Mouse (Mus musculus): Measurements from ENCODE around the gene Gnb2.

DNA sequence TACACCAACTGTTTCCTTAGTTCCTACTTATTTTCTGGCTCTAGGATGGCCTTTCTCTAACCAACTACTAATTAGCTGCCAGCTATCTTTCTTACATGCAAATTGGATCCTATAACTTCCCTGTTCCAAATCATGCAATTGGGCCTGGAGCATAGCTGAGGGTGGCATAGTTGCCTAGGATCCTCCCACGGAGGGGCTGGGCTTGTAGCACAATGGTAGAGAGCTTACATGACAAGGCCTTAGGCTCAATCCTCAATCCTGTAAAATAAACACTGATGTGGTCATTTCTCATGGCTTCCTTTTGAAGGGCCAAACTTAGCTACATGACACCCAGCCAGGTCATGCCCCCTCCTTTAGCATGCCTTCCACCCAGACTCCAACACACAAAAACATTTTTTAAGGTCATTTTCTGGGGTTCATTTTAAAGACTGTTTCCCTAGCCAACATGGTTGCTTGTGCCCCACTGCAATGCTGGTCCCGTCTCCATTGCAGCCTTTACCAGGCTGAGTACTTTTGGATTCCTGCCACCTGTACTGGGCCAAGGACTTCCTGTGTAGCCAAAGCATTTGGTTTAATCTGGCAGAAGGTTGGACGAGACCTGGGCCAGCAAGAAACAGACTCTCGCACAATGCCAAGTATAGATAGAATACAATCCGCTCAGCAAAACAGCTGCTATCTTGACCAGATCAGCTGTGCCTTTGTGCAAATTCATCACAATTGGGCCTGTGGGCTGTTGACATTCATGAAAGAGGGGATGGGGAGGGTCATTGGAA, 8.6 kb upstream of the Gnb2 start:
- TF ChIP-seq CTCF (IDR thresholded peaks at IDR 0.05; ENCODE audit: borderline replicate concordance, control insufficient read depth, extremely low read depth, insufficient read depth, low read length, poor library complexity) (no peak), POLR2A (IDR thresholded peaks at IDR 0.05; ENCODE audit: control insufficient read depth, extremely low read depth, insufficient read depth, low read length, poor library complexity) (no peak)

Data from thymus, adult 2 months (tissue).